Mouse (Mus musculus): ENCODE results near the gene Marf1.
"Not testable (repeated sequence)": the region's sequence is repeated elsewhere in the genome, so short reads cannot be mapped to it uniquely, and the experiment has no call there.

Gene Marf1

DNA sequence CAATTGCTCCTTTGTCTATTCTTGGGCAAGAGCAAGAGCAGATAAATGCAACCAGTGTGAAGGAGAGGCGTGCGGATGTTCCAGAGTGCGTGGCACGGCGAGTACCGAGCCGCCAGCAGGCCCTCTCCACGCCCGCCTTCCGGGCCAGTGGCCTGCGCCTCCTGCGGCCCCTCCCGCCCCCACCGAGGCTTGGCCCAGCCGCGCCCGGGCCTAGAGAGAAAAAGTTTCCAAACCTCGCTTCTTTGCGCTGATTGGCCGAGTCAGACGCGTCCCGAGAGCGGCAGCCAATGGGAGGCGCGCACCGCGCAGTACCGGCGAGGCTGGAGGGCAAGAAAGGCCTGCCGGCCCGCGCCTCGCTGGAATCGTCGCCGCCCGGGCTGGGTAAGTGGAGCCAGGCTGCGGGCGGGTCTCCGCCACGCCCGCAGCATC, at the start of gene Marf1, which contains the start of gene Nde1:
Marf1 (minus strand) TSS at position 364 of the 429 bp plus-strand sequence.
Nde1 (plus strand) TSS at position 288 of the 429 bp plus-strand sequence.
- peak; percentile 87 to 90 for DNase-seq

DNA sequence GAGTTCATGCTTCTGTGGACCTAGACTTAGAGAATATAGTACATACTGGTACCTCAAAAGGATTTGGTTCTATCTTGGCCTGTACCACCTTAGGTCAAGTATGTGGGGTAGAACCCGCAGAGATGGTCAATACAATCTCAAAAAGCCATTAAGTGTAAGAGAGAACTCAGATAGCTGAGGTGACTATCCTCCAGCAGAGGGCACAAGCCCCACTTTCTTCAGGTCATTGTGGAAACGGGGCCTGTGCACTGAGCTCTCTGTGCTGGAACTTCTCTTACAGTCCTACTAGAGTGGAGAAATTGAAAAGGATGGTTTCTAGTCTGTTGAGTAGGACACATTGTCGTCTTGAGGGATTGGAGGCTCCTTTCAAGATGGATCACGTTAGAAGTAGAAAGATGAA, 35.6 kb upstream of the Marf1 start:
- no peak for DNase-seq

DNA sequence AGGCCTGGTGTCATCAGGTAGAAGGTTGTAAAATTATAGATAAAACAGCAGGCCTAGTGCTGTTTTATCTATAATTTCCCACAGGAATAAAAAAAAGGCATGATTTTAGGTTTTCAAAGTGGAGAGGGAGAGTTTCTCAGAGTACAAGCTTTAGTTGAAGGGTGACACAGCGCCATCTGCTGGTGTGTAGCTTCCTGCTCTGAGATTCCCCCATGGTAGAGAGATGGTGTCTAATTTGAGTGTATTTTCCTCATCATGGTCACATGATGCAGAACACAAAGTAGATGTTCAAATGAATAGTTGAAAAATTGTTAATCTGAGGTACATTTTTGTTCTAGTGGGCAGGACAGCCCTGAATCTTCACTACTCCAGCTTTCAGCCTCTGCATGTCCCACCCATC, 32.3 kb upstream of the Marf1 start:
- DNase-seq, result no peak

GRCm38 (mm10) chr16:14194164-14194950, 31.2 kb upstream of the Marf1 start:
- no peak for DNase-seq

- DNase-seq, result no peak
Observed at GRCm38 (mm10) chr16:14185516-14185915, 22.4 kb upstream of the Marf1 start.

GRCm38 (mm10) chr16:14183856-14184255, 20.7 kb upstream of the Marf1 start:
- no peak for DNase-seq

- no peak for DNase-seq
Observed at GRCm38 (mm10) chr16:14182360-14182759, 19.2 kb upstream of the Marf1 start.

GRCm38 (mm10) chr16:14180163-14180733, 17.1 kb upstream of the Marf1 start:
- no peak for DNase-seq

DNA sequence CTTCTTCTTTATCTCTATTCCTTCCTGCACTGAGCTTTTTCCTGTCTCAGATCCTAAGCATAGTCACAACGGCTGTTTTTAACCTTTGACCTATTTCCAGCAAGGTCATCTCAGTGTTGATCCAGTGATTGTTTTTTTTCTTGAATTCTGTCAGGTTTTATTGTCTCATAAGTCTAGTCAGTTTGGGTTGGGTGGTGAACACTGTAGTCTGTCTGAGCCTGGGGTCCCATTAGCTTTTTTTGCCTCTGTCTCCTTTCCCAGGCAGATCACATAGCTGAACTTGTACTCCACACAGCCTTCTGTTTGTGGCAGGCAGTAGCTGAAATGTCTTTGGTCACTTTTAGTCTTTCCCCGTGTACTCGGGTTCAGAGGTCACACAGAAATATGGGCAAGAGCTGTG, 14.9 kb upstream of the Marf1 start:
- DNase-seq, result no peak

- DNase-seq, result no peak
Observed at GRCm38 (mm10) chr16:14169706-14170105, 6.6 kb upstream of the Marf1 start.

GRCm38 (mm10) chr16:14166490-14166889, 3.3 kb upstream of the Marf1 start:
- DNase-seq, result no peak

GRCm38 (mm10) chr16:14163731-14164130, 580 bp upstream of the Marf1 start:
- DNase-seq, result no peak

DNA sequence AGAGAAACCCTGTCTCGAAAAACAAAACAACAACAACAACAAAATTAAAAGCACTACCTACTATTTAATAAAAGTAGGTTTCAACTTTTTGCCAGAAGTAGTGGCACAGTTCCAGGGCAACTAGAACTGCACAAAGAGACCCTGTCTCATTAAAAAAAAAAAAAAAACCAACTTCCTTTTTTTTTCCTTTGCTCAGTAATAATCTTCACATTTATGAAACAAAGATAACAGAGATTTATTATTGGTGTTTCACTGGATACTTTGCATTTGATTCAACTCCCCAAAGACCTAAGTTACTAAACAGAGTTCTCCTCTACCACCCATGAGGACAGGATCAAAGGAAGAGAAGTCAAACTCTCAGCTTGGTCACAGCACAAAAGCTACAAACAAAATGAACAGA, 2.2 kb downstream of the Marf1 start:
- no peak for DNase-seq

GRCm38 (mm10) chr16:14159746-14160131, 3.4 kb downstream of the Marf1 start:
- peak in 1 of 2 experiments; percentile 69 for DNase-seq

GRCm38 (mm10) chr16:14158936-14159745, 4.0 kb downstream of the Marf1 start:
- DNase-seq, result peak; percentile 99

GRCm38 (mm10) chr16:14158536-14158935, 4.6 kb downstream of the Marf1 start:
- no peak for DNase-seq

- no peak for DNase-seq
Observed at GRCm38 (mm10) chr16:14156312-14156711, 6.8 kb downstream of the Marf1 start.

DNA sequence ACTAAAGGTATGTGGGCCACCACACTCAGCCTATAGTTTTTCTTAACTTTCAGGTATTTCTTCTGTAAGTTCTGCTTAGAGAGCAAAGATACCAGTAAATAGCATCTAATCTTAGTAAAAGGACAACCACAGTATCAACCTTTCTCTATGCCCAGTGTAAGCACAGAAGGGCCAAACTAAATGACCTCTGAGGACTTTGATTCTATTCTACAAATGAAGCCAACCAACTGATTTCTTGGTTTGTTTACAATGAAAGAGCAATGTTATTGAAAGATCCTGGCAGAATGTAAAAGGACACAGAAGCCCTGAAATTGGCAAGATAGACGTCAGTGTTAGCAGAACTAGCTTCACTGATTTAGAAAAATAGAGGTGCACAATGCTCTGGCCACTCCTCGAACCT, 7.5 kb downstream of the Marf1 start:
- DNase-seq, result not testable (repeated sequence)

DNA sequence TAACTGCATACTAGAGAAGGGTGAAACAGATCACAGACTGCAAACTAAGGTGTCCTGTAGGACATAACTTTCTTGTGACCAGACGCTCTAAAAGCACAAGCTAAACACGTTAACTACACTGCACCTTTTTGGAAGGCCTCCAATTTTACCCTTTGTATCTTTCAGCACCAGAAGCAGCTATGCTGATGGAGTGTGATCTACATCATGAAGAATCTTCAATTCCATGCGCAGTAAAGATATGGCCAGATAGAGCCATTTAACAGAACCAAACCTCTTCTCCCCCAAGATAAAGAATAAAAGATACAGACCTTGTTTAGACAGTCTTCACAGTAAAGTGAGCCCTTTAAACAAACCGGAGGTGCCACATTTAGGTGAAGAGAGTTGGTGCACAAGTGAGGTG, 11.4 kb downstream of the Marf1 start:
- no peak for DNase-seq

DNA sequence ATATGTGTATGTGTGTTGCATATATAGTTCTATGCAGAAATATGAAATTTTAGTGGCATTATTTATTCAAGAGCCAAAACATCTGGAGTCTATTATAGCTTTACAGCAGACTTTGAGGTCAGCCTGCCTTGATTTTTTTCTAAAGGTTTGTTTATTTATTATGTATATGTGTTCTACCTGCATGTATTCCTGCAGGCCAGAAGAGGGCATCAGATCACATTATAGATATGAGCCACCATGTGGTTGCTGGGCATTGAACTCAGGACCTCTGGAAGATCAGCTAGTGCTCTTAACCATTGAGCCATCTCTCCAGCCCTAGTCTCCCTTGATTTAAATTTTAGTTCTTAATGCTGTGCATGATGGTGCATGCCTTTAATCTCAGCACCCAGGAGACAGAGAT, 15.4 kb downstream of the Marf1 start:
- DNase-seq, result no peak

GRCm38 (mm10) chr16:14143298-14143697, 19.9 kb downstream of the Marf1 start:
- no peak for DNase-seq

DNA sequence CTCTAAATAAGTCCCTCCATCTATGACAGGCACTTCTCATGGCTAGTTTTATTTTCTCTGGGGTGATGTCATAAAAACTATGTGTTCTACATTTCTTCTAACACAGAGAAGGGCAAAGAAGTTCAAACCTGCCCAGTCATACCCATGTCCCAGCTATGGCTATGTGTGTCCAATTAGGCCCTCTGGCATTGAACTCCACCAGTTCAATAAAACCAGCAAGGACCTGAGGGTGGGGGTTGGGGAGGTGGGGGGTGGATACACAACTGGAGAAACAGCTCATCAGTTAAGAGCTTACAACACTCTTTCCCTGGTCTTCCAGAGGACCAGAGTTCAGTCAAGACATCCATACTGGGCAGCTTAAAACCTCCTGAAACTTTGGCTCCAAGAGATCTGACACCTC, 24.0 kb downstream of the Marf1 start:
- DNase-seq, result no peak

- no peak for DNase-seq
Observed at GRCm38 (mm10) chr16:14137976-14138561, 25.1 kb downstream of the Marf1 start.
